In the genomic region with DNA sequence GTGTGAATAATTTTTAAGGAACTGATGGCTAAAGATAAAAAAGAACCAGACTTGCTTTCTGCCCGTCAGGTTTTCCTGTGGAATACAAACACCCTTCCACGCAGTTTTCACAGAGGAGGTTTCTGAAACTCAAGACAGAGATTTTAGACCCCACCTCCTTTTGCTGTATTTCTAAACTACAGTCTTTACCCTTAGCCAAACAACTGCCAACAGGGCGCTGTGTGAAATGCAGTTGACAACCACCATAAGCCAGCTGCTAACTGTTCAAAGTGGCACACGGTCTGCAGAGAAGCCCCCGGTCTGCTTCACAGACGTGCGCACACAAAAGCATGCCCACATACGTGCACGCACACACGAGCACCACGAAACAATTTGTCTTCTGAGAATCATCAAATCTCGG, we compare ENCODE assay signal across 19 mouse cellular contexts.
DNase-seq lines count a peak whose midpoint lies in the region; ATAC-seq lines count a peak whose summit lies in the region.
"Had no signal": no experiment of that assay in that cellular context is flagged by ENCODE, and none has a peak within 500 bp of the region (broad histone marks: within the 10 kb centered on the region; RNA-seq: fewer than 3 reads in every experiment).

No protein-coding gene starts in this region.

- DNase-seq in kidney, adult 8-10 months = no peak
- DNase-seq in thymus, postnatal 14 days = peak; percentile 18
- DNase-seq in thymus, postnatal 36 days = no peak
- DNase-seq in ovary, postnatal 10 days (ENCODE audit: low spot score) = no peak
- no peak for DNase-seq in ovary, postnatal 36 days (ENCODE audit: low spot score)
- DNase-seq: adrenal gland, postnatal 14 days; cerebellum, adult 2 months; heart, postnatal 4 days; kidney, adult 2 months; kidney, postnatal 4 days; layer of hippocampus, postnatal 36 days; liver; liver, postnatal 0 days had no signal

- H3K4me3 ChIP-seq in kidney, embryonic 15.5 days (replicated peaks) = no peak overlapping the region
- no peak overlapping the region for H3K4me3 ChIP-seq in limb, embryonic 12.5 days (replicated peaks)
- H3K4me3 ChIP-seq: embryonic facial prominence, embryonic 12.5 days; forebrain, embryonic 12.5 days; heart, embryonic 13.5 days; midbrain, embryonic 10.5 days had no signal

- no peak for ATAC-seq in kidney, embryonic 15.5 days (replicated peaks; ENCODE audit: low FRiP score)
- ATAC-seq in limb, embryonic 12.5 days (ENCODE audit: insufficient number of reproducible peaks, insufficient read depth, low FRiP score, low TSS enrichment, low read depth) = no peak
- ATAC-seq: liver, postnatal 0 days had no signal

- WGBS in kidney, embryonic 15.5 days = 45% methylated on average over 12 of the region's 12 CpGs
- 39% methylated on average over 12 of the region's 12 CpGs for whole genome bisulfite sequencing in limb, embryonic 12.5 days

- no peaks in the 10 kb centered on the region for H3K36me3 ChIP-seq in kidney, embryonic 15.5 days
- no peaks in the 10 kb centered on the region for H3K36me3 ChIP-seq in limb, embryonic 12.5 days
- H3K36me3 ChIP-seq: embryonic facial prominence, embryonic 12.5 days; forebrain, embryonic 12.5 days; heart, embryonic 13.5 days; midbrain, embryonic 10.5 days had no signal

- no peak overlapping the region for H3K4me2 ChIP-seq in kidney, embryonic 15.5 days
- H3K4me2 ChIP-seq in limb, embryonic 12.5 days = peak overlapping the region; percentile 23
- H3K4me2 ChIP-seq: embryonic facial prominence, embryonic 12.5 days; forebrain, embryonic 12.5 days; heart, embryonic 13.5 days had no signal

- H3K9me3 ChIP-seq in kidney, embryonic 15.5 days (replicated peaks) = no peaks in the 10 kb centered on the region
- no peaks in the 10 kb centered on the region for H3K9me3 ChIP-seq in limb, embryonic 12.5 days
- H3K9me3 ChIP-seq: embryonic facial prominence, embryonic 12.5 days; forebrain, embryonic 12.5 days; heart, embryonic 13.5 days; midbrain, embryonic 10.5 days had no signal

- no peaks in the 10 kb centered on the region for H3K27me3 ChIP-seq in kidney, embryonic 15.5 days
- no peaks in the 10 kb centered on the region for H3K27me3 ChIP-seq in limb, embryonic 12.5 days
- H3K27me3 ChIP-seq: embryonic facial prominence, embryonic 12.5 days; forebrain, embryonic 12.5 days; heart, embryonic 13.5 days had no signal

- H3K9ac ChIP-seq in kidney, embryonic 15.5 days = no peak overlapping the region
- H3K9ac ChIP-seq in limb, embryonic 12.5 days (replicated peaks) = no peak overlapping the region
- H3K9ac ChIP-seq: embryonic facial prominence, embryonic 12.5 days; forebrain, embryonic 12.5 days; heart, embryonic 13.5 days; liver, postnatal 0 days had no signal

- peaks cover 18% of the 10 kb centered on the region for H3K4me1 ChIP-seq in kidney, embryonic 15.5 days
- H3K4me1 ChIP-seq in limb, embryonic 12.5 days (replicated peaks) = peaks cover 64% of the 10 kb centered on the region

- H3K27ac ChIP-seq in kidney, embryonic 15.5 days = 0 out of 2 replicates have a peak overlapping the region, but pooled peaks have one; percentile 6
- H3K27ac ChIP-seq in limb, embryonic 12.5 days = peak overlapping the region; percentile 82
- H3K27ac ChIP-seq: embryonic facial prominence, embryonic 12.5 days; forebrain, embryonic 12.5 days; heart, embryonic 13.5 days; midbrain, embryonic 10.5 days had no signal
